9 mouse cellular contexts compared by ENCODE assay signal in genomic region chr13:39647367-39647766, GRCm38 (mm10).
DNase-seq lines count a peak whose midpoint lies in the region; ATAC-seq and TF ChIP-seq lines count a peak whose summit lies in the region.
"Had no signal": no experiment of that assay in that cellular context is flagged by ENCODE, and none has a peak within 500 bp of the region (broad histone marks: within the 10 kb centered on the region; RNA-seq: fewer than 3 reads in every experiment).

No protein-coding gene starts in this region.

- H3K4me1 ChIP-seq in liver, postnatal 0 days (ENCODE audit: insufficient read depth) = no peaks in the 10 kb centered on the region
- H3K4me1 ChIP-seq: stomach, embryonic 15.5 days had no signal

- intact Hi-C loops in heart, postnatal 36 days (cut with DNase I) = loop anchor here (2.0 kb wide), 1 partner anchor 1101 kb away; no protein-coding TSS in a partner anchor
- intact Hi-C loops in gastrocnemius, postnatal 36 days (cut with DNase I) = no loop called here

- H3K27ac ChIP-seq in liver, postnatal 0 days (ENCODE audit: low read depth) = no peak overlapping the region
- H3K27ac ChIP-seq: stomach, embryonic 15.5 days had no signal

- peak; percentile 62 for TF ChIP-seq CTCF in liver, postnatal 0 days (IDR thresholded peaks at IDR 0.05; ENCODE audit: low read depth)

- H3K9me3 ChIP-seq in liver, postnatal 0 days (ENCODE audit: low read length) = no peaks in the 10 kb centered on the region
- H3K9me3 ChIP-seq: stomach, embryonic 15.5 days had no signal

- no peak overlapping the region for H3K4me2 ChIP-seq in liver, postnatal 0 days (ENCODE audit: low read depth, low read length)
- H3K4me2 ChIP-seq: stomach, embryonic 15.5 days had no signal

- ATAC-seq in liver, postnatal 0 days = no peak

- no peak overlapping the region for H3K9ac ChIP-seq in liver, postnatal 0 days (replicated peaks)
- H3K9ac ChIP-seq: stomach, embryonic 15.5 days had no signal

- H3K27me3 ChIP-seq in liver, postnatal 0 days (ENCODE audit: insufficient read depth, low read length) = no peaks in the 10 kb centered on the region
- H3K27me3 ChIP-seq: stomach, embryonic 15.5 days had no signal

- no peak for TF ChIP-seq EP300 in liver, postnatal 0 days (IDR thresholded peaks at IDR 0.05; ENCODE audit: low read depth)

- peak; percentile 4 to 6 for DNase-seq in heart, postnatal 36 days
- no peak for DNase-seq in heart, adult 11 months
- peak; percentile 57 for DNase-seq in R1 (ENCODE audit: low read depth, low spot score)
- DNase-seq in embryo, embryonic 9.5 days (ENCODE audit: extremely low spot score) = peak; percentile 45
- peak; percentile 30 to 49 for DNase-seq in kidney, postnatal 25 days
- peak; percentile 28 for DNase-seq in liver, postnatal 0 days
- DNase-seq in right cerebral cortex, adult 18-20 months = peak; percentile 61
- no peak for DNase-seq in gastrocnemius, postnatal 36 days

- WGBS in liver, postnatal 0 days (ENCODE audit: insufficient replicate concordance) = 17% methylated on average over 9 of the region's 9 CpGs

- H3K4me3 ChIP-seq in liver, postnatal 0 days (ENCODE audit: low read depth, low read length) = no peak overlapping the region
- H3K4me3 ChIP-seq: stomach, embryonic 15.5 days had no signal

- H3K36me3 ChIP-seq in liver, postnatal 0 days (replicated peaks; ENCODE audit: insufficient read depth, low read length) = no peaks in the 10 kb centered on the region
- H3K36me3 ChIP-seq: stomach, embryonic 15.5 days had no signal

Comparison
In these comparisons a context has a peak if more than half of its experiments do, and no peak if none do; other contexts are left out.
1. DNase-seq: peak in heart, postnatal 36 days (2 of 2), R1 (single experiment), embryo, embryonic 9.5 days (single experiment), kidney, postnatal 25 days (2 of 2), liver, postnatal 0 days (single experiment) and right cerebral cortex, adult 18-20 months (single experiment); none in heart, adult 11 months (single experiment) and gastrocnemius, postnatal 36 days (0 of 2).